Mouse (Mus musculus) retina, adult 2 months (tissue): Measurements from ENCODE around the gene 1500011B03Rik.

ENCODE experiments used
- DNase-seq: peaks from one replicate; pipeline ENCODE4 v3.0.0-alpha.2; 2012; ENCODE audit warnings: low read depth, low spot score

Gene 1500011B03Rik

DNA sequence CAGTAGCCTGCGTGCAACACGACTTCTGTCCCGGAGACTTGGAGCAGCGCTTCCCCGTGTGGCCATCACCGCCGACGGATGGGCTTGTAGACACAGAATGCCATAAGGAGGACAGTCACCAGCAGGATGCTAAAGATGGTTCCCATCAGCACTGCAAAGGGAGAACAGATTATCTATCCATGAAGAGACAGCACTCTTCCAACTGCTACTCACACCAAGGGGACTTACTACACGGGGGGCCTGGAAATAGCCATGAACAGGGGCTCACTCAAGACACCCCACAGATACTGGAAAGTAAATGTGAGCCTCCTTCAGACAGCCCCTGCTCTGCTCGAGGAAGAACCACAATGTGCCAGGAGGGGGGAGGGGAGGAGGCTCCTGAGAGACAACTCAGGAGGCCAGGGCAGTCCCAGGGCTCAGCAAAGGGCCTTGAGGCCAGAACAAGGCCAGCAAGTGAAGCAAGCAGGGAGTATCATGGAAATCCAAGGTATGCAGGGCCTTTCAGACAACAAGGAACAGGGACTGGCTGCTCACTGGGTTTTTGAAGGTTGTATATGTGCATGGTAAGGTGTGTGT lies 14.0 kb downstream of the 1500011B03Rik start:
- no peak for DNase-seq

DNA sequence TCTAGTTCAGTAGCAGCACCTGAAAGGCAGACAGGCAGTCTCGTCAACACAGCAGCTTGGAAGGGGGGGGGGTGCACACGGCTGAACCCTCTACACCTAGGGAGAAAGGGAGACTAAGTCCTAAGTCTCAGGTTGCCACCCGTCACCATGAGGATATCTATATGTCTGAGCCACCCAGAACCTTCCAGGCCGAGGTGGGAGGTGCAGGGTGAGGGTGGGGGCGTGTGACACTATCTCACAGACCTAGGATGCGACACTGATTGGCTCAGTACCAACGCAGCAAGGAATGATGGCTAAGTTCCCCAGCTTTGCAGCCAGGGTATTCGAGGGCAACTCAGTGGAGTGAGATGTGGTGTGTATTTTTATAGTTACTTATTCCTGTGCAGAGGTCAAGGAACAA lies 14.9 kb downstream of the 1500011B03Rik start:
- DNase-seq, result no peak

DNA sequence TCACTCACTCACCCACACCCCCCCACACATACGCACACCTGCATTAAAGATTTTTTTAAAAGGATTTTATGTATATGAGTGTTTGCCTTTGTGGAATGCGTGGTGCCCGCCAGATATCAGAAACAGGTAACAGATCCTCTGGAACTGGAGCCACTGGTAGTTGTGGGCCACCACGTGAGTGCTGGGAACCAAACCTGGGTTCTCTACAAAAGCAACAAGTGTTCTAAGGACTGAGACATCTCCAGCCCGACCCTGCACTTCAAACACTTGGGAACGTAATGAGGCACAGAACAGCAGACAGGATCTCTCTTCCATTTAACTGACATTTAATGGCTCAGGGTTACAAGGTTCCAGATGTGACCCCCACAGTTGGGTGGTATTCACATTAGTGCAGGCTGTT lies 15.4 kb downstream of the 1500011B03Rik start:
- no peak for DNase-seq

DNA sequence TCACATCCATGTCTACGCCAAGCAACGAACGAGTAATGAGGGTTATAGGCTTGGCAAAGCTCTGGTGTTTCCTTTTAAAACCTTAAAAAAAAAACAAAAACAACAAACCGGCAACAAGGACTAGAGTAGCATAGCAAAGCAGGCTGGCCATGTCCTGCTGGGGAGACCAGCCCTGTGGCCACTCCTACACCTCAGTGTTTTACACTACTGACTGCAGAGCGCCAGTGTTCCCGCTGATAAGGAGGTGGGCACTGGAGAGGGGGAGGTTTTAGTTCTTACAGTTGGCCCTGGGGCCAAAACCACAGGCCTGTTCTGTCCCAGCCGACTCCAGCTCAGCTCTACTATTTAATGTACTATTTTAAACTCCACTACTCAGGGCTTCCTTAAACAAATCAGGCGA lies 15.8 kb downstream of the 1500011B03Rik start:
- no peak for DNase-seq

DNA sequence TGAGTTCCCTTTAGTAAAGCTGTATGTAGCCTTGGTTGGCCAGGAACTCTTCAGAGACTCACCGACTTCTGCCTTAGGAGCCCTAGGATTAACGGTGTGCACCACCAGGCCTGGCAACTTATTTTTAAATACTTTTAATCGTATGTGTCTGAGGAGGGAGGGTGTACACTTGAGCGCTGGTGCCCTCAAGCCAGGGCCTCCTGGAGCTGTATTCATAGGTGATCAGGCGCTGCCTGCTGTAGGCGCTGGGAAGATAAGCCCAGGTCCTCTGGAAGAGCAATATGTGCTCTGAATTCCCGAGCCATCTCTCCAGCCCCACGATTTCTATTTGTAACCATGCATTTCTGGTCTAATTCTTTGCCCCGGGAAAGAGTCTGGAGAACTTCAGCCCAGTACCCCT lies 16.2 kb downstream of the 1500011B03Rik start:
- no peak for DNase-seq

DNA sequence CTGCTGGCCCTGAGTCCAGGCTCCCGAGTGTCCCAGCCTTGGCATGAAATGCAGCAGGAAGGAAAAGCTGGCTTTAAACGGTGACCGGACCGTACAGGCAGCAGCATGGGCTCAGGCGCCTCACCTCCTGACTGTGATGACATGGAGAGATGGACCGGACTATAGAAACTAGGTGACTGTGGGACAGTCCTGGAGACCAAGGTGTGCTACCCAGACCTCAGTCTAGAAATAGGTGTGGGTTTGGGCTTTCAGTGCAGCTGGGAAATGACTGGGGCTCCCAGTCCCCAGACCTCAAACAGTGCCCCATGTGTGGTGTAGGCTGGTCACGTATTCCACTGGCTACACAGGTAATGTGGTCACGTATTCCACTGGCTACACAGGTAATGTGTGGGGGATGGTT lies 16.6 kb downstream of the 1500011B03Rik start:
- no peak for DNase-seq

DNA sequence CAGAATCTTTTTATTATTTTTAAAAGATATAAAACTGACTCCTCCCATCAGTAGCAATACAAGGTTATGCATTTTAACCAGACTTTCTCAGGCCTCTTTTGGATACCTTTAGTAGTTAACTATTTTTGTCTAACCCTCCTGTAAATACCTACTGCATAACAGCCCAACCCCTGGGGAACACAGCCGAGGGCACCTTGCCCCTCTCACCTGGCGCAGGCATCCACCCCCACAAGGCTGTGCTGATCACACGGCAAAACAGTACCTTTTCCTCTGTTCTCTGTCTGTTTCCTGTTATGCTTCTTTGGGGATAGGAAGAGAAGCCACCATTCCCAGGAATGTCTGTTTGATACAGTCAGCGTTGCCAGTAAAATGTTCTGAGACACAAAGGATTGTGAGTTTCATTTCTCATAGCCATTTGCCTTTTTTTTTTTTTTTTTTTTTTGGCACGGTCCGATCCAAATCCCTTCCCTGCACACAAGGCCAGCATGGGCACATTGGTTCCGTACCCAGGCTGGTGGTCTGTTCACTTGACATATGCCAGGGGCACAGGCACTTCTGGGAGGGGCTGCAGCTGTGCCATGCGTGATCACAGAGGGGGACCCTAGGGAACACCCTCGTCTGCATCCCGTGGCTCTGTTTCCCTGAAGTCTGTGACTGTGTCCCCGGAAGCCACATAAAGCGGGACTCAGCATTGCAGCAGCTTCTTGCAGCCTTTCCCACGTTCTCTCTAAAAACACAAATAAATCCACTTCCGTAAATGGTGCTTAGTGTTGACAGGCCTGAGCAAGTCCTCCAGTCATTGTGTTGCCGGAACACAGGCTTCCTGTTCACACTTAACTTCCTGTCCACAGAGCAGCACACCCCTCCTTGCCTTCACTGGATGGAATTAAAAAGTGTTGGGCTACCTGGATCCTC lies 17.6 kb downstream of the 1500011B03Rik start:
- DNase-seq, result no peak

DNA sequence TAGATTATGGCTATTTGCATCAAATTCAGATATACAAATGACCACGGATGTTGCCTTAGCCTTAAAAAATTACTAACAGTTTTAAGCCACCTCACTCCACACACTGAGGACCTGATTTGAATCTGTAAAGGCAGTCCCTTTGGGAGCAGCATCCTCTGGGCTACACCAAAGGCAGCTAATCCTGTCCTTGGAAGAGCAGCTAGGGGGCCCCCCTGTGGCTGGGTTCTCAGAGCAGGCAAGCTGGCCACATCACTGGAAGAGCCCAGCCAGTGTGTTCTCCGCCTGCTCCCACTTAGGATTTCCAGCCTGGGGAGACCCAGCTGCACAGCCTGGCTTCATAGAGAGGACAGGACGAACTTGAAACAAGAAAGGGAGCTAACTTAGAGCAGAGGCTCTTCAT lies 18.3 kb downstream of the 1500011B03Rik start:
- no peak for DNase-seq

DNA sequence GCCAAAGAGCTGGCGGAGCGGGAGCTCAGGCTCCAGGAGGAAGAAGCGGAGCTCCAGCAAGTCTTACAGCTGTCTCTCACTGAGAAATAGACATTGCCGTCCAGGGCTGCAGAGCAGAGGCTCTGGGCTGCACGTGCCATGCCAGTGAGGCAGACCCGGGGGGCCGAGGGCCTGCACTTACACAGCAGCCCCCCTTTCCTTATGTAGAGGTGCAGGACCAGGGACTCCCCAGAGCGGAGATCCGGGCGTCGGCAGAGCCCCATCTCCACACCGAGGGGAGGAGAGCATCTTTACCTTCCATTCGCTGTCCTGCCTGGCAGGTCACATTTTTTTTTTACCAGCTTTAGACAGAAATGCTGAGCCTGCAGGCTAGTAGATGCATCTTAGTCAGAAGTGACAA lies 18.9 kb downstream of the 1500011B03Rik start:
- DNase-seq, result no peak

DNA sequence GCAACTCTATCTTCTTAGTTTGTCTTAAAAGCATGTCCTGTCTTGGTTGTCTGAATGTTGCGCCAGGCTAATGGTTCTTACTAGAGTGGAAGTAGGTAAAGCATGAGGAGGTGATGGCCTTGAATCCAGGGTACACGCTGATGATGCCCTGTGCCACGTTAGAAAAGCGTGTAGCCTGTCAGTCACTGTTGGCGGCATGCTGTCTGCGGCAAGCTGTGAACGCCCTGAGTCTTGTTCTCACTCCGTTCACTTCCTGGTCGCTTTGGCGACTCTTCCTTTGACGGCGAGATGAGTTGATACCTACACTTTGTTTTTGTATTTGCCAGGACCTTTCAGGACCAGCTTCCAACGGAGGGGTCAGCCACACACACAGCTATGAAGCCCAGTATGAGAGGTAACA lies 20.0 kb downstream of the 1500011B03Rik start:
- no peak for DNase-seq

DNA sequence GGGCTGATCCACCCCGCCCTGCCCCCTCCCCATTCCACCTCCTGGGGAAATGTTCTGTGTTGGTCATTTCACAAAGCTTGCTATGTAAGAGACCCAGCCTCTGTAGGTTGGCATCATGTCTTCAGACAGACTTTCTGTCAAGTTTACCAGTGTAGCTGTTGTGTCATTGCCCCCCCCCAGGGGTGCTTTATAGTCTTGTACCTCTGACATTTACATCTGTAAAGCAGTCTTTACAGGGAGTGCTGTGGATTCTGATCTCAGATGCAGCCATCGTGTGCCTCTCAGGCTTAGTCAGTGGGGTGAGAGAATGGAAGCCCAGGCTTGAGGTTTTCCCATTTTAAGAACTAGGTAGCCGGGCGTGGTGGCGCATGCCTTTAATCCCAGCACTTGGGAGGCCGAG lies 21.4 kb downstream of the 1500011B03Rik start:
- DNase-seq, result no peak

DNA sequence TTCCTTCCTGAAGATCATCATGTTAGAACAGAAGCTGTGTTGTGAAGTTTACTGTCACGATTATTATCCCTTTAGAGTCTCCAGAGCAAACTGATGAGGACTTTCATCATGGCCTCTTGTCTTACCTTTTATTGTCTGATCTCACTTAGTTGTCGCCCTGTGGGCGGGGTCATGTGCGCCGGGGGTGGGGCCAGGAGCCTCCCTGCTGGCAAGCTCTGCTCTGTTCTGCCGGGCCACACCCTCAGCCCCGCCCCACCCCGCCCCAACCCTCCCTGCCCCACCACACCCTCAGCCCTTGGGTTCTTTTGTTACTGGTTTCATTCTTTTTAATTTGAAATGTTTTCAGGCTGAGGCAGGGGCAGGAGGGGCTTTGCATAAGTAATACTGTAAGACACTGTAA lies 22.2 kb downstream of the 1500011B03Rik start:
- no peak for DNase-seq

DNA sequence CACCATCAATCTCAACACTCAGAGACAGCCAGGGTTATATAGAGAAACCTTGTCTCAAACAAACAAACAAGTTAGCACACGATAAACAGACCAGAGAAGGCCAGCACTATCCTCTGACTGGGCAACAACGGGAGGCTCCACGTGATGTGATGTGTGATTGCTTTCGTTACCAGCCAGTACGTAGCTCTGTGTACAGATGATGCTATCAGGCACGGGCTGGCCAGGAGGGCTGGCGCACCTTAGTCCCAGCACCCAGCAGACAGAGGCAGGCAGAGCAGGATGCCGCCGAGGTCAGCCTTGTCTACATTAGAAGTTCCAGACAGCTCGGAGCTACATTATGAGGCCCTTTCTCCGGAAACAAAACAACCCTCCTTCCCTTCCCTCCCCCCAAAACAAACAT lies 23.4 kb downstream of the 1500011B03Rik start:
- no peak for DNase-seq

DNA sequence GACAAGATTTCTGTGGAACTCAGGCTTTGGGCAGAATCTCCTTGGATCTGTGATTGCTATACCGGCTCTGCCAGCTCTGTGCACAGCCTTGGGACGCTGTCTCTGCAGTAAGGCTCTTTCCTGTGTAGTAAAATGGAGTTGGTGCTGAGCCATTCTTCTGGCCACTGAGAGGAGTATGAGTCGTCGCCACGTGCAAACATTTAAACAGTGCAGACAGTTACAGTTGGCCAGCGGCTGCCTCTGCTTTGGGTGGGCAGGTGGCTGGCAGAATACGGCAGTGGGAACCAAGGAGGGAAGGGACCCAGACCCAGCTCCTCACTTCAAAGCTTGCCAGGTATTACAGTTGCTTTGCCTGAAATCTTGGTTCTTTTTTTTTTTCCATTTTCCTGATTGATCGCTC lies 26.0 kb downstream of the 1500011B03Rik start:
- DNase-seq, result no peak

DNA sequence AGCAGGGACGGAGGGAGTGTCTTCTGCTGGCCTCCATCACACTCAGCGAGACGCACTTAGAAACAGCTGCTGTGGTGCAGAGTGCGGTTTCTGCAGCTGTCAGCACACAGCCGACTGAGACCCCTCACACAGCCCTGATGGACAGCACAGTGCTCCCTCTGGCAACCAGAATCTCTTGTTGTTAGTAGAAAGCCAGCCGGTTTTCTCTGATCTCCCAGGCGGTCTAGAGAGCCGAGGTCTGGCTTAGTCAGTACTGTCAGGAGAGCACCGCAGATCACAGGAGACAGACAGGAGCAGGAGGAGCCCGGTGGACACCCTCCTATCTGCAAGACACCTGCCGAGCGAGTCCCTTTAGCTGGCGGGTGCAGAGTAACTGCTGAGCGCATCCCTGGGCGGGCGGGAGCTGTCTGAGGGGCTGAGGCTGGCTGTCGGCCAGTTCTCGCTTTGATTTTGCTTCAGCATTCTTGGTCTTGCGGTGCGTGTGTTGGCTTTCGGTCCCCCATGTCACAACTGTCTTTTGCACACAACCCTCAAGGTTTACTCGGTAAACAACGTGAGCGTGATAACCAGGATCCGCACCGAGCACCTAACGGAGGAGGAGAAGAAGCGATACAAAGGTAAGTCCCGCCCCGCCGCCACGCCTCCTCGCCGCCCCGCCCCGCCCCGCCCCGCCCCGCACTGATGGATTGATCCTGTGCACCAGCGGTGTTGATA lies 26.8 kb downstream of the 1500011B03Rik start:
- no peak for DNase-seq

DNA sequence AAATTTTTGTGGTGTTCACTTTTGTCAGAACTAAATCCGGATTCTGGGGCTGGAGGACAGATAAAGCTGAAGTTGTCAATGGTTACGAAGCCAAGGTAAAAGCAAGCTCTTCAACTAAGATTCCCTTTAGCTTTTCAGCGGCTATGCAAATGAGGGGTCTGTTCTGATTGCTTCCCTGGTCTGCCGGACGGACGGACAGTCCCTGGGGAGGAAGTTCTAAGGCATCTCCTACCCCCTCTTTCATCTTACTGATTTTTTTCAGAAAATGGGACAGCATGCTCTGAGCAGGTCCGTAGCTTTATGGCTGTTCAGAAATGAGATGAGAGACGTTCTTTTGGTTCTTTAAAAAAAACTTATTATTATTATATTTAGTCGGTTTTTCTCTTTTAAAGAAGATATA lies 27.6 kb downstream of the 1500011B03Rik start:
- no peak for DNase-seq

DNA sequence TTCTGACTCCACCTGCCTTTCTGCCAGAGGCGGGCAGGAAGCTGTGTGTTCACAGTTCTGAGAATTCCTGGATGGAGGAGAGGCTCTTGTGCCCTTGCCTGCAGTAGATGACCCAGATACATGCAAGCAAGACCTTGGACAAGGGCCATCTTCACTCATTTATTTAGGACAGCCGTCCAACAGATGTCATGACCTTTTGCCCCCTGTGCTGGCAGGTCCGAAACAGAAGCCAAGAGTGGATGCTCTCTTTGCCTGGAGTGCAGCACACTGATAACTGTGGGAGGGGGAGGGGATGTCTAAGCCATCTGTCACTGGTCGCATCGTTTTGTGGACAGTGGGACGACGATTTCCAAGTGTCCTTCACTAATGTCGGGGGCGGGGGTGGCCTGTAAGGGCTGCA lies 28.0 kb downstream of the 1500011B03Rik start:
- DNase-seq, result no peak

DNA sequence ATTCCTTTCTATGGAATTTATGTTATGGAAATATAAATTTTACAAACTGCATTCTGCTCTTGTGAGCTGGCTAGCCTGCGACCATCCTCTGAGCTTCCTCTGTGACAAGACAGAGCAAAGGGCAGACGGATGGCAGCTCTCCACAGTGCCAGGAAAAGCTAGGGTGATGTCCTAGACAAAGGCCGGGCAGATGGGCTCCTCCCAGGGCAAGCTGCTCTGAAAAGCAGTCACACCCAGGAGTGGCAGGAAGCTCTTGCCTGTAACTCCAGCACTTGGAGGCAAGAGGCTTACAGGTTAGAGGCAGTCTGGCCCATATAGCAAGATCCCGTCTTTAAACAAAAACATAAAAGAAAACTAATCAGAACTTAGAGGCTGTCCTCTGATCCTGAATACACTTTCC lies 28.7 kb downstream of the 1500011B03Rik start:
- no peak for DNase-seq

DNA sequence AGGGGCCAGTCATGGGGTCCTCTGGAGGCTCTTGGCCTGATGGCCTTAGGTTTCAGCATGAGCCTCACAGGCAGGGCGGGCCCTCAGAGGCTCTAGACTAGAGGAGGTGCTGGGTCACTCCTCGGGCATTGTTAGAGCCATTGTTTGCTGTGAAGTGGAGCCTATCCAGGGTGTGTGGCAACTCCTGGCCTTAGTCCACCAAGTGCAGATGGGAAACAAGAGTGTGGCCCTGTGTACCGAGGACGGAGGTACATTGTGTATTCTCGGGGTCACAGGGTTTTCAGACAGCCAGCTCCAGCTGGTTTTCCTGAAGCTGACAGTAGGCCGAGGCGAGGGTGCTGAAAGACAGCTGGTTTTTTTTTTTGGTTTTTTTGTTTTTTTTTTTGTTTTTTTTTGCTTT lies 30.0 kb downstream of the 1500011B03Rik start:
- DNase-seq, result no peak

DNA sequence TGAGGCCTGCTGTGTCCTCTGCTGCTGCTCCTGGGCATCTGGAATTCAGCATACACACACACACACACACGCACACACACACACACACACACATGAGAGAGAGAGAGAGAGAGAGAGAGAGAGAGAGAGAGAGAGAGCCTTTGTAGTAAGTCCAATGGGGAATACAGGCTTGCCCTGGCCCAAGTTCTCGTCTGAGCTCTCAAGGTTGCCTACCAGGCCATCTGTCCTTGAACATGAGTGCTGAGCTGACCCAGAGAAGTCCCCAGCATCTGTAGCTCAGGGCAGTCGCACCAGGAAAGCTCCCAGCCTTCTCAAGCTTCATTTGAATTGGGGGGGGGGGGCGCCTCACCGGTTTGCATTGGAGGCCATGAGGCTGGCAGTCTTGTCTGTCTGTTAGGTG lies 38.1 kb downstream of the 1500011B03Rik start:
- no peak for DNase-seq

DNA sequence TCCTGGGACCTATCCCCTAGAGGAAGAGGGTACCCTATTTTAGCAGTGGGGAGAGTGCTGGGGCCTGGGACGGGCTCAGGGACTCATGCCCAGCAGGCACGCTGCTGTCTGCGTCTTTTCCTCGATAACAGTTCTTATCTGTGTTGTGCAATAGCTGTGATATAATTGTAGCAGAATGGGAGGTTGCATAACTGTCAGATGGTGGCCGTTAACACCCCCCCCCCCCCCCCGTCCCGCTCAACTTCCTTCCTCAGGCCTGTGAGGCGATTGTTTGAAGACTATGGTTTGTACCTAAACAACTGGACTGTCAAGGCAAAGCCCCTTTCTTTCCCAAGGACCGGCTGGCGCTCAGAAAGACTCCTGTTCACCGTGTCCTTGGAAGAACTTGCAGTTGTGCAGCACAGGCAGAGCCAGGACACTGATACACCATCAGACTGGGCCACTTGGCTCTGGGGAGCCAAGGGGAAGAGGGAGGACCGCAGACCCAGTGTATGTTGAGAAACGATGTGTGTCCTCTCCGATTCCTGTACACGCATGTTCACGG lies 38.6 kb downstream of the 1500011B03Rik start:
- DNase-seq, result no peak

DNA sequence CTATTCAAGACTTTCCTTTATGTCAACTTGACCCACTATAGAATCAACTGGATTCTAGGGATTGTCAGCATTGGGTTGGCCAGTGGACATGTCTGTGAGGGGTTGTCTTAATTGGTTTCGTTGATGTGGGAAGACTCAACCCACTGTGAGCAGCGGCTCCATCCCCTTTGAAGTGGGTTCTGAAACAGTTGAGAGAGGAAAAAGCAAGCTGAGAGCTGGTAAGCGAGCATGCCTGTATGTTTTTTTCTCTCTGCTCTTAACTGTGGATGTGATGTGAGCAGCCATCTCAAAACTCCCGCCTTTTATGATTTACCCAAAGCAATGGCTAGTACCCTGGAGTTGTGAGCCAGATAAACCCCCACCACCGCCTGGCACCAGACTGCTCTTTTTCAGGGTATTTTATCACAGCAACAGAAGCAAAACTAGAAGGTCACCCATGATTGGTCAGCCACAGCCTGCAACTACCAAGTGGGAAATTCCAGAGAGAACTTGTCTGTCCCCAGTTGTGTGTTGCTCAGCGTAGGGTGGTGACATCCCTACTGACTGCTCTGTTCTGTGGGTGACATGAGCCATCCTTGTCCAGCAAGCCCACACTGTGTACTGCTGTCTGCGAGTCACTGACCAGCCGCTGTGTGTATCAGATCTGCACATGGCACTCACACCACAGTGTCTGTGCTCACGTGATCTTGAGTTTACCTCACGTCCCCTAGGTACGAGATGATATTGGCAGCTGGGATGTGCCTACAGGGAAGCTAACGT lies 39.7 kb downstream of the 1500011B03Rik start:
- no peak for DNase-seq
